Mouse (Mus musculus): ENCODE data around the gene Amh. TPM values are rescaled to one million over a fixed set of nuclear protein-coding genes. Genes with fewer than 3 reads are reported as not detected.

Amh gene
- polyA plus RNA-seq, 1 experiment from 2014 or later, result not detected

- no peak overlapping the region for H3K4me2 ChIP-seq (ENCODE audit: low read length)
- WGBS, result 49% methylated on average over 30 of the region's 30 CpGs
- no peak for ATAC-seq (replicated peaks; ENCODE audit: low FRiP score, low TSS enrichment, low read depth)
These were observed 30.6 kb downstream of the Amh start for GRCm38 (mm10) chr10:80835617-80836016.

DNA sequence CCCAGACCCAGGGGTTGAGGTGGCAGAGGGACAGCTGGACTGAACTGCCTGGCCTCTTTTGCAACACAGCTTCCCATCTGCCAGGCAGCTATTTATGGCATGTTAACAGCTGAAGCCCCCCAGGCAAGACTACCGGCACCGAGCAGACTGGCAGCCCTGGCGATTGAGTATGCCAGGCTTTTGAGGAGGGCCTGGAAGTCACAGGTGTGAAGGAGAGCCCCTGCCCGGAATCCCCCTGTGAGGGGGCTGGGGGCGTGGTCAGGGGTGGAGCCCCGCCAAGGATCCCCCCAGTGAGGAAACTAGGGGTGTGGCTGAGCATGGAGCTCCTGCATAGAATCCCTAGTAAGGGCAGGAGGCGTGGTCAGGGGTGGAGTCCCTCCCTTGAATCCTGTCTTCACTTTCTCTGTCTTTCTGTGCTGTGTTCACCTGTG lies 31.9 kb downstream of the Amh start:
- H3K4me2 ChIP-seq (ENCODE audit: low read length), result no peak overlapping the region
- ATAC-seq (replicated peaks; ENCODE audit: low FRiP score, low TSS enrichment, low read depth) (no peak), DNase-seq (ENCODE audit: low spot score) (no peak)
- no peaks in the 10 kb centered on the region for H3K36me3 ChIP-seq (ENCODE audit: control insufficient read depth, insufficient read depth, low read length)
- 45% methylated on average over 7 of the region's 7 CpGs for WGBS
- H3K27ac ChIP-seq (ENCODE audit: low read depth), result no peak overlapping the region
- H3K9me3 ChIP-seq (ENCODE audit: control insufficient read depth, low read length), result no peaks in the 10 kb centered on the region
- no peak overlapping the region for H3K9ac ChIP-seq (ENCODE audit: low read length)
- no peak overlapping the region for H3K4me3 ChIP-seq (ENCODE audit: low read depth, low read length)
- peaks cover 47% of the 10 kb centered on the region for H3K27me3 ChIP-seq (replicated peaks; ENCODE audit: control insufficient read depth, insufficient read depth, low read length)
- no peaks in the 10 kb centered on the region for H3K4me1 ChIP-seq (replicated peaks; ENCODE audit: control insufficient read depth, insufficient read depth, low read length)

More at GRCm38 (mm10) chr10:80835617-80836016, 30.6 kb downstream of the Amh start:
- Histone ChIP-seq H3K27ac (ENCODE audit: low read depth) (no peak overlapping the region), H3K9ac (ENCODE audit: low read length) (no peak overlapping the region), H3K4me3 (ENCODE audit: low read depth, low read length) (no peak overlapping the region), H3K36me3 (ENCODE audit: control insufficient read depth, insufficient read depth, low read length) (no peaks in the 10 kb centered on the region), H3K4me1 (replicated peaks; ENCODE audit: control insufficient read depth, insufficient read depth, low read length) (peaks cover 8% of the 10 kb centered on the region; the same call in 1 of the 2 replicates), H3K27me3 (replicated peaks; ENCODE audit: control insufficient read depth, insufficient read depth, low read length) (peaks cover 43% of the 10 kb centered on the region), H3K9me3 (ENCODE audit: control insufficient read depth, low read length) (no peaks in the 10 kb centered on the region)
- DNase-seq (ENCODE audit: low spot score), result no peak

DNA sequence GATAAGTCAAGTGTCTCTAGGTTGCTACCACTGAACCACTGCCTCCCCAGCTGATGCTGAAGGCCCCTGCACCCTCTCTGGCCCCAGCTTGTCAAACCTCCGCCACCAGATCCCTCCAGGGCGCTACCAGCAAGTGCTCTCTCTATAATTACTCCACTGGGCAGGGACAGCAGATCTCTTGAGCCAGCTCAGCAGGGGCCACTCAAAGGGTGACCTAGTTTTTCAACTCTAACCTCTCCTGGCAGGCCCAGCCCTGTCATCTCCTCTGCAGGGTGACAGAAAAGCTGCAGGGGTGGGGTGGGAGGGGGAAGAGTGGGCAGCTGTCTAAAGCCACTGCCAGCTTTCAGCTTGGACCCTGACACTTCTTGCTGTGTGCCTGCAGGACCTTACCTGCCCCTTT lies 32.8 kb downstream of the Amh start:
- no peak overlapping the region for H3K4me2 ChIP-seq (ENCODE audit: low read length)
- no peak overlapping the region for H3K9ac ChIP-seq (ENCODE audit: low read length)
- H3K27ac ChIP-seq (ENCODE audit: low read depth), result no peak overlapping the region
- DNase-seq (ENCODE audit: low spot score) (no peak), ATAC-seq (replicated peaks; ENCODE audit: low FRiP score, low TSS enrichment, low read depth) (no peak)
- no peak overlapping the region for H3K4me3 ChIP-seq (ENCODE audit: low read depth, low read length)
- no peaks in the 10 kb centered on the region for H3K9me3 ChIP-seq (ENCODE audit: control insufficient read depth, low read length)
- 18% methylated on average over 2 of the region's 2 CpGs for WGBS
- no peaks in the 10 kb centered on the region for H3K4me1 ChIP-seq (replicated peaks; ENCODE audit: control insufficient read depth, insufficient read depth, low read length)
- H3K27me3 ChIP-seq (replicated peaks; ENCODE audit: control insufficient read depth, insufficient read depth, low read length), result peaks cover 56% of the 10 kb centered on the region
- H3K36me3 ChIP-seq (ENCODE audit: control insufficient read depth, insufficient read depth, low read length), result no peaks in the 10 kb centered on the region

DNA sequence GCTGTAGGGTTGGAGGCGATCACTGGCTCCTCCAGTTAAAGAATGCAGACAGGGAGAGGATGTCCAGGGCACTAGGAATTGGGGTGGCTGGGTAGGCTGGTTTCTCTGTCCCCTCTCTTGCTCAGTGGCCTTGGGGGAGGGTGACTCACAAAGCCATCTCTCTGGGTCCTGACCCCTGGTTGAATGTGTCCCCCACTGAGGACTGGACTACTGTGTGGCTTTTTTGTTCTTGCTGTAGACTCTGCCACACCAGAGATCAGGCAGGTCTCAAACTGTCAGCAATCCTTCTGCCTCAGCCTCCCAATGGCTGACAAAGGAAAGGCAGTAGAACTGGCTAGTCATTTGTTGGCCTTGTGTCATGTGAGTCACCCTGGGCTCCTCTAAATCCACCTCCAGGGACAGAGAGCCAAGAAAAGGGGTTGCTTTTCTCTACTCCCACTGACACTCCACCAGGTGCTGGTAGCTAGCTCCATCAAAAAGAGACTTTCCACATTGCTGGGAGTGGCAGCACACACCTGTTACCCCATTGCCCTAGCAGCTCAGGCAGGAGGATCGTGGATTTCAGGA lies 33.4 kb downstream of the Amh start:
- Histone ChIP-seq H3K36me3 (ENCODE audit: control insufficient read depth, insufficient read depth, low read length) (no peaks in the 10 kb centered on the region), H3K4me3 (ENCODE audit: low read depth, low read length) (no peak overlapping the region), H3K4me2 (ENCODE audit: low read length) (no peak overlapping the region), H3K4me1 (replicated peaks; ENCODE audit: control insufficient read depth, insufficient read depth, low read length) (no peaks in the 10 kb centered on the region), H3K27me3 (replicated peaks; ENCODE audit: control insufficient read depth, insufficient read depth, low read length) (peaks cover 57% of the 10 kb centered on the region), H3K9ac (ENCODE audit: low read length) (no peak overlapping the region), H3K9me3 (ENCODE audit: control insufficient read depth, low read length) (no peaks in the 10 kb centered on the region), H3K27ac (ENCODE audit: low read depth) (no peak overlapping the region)
- DNase-seq (ENCODE audit: low spot score), result no peak
- 64% methylated on average over 2 of the region's 2 CpGs for WGBS
- ATAC-seq (replicated peaks; ENCODE audit: low FRiP score, low TSS enrichment, low read depth), result no peak

- H3K4me1 ChIP-seq (replicated peaks; ENCODE audit: control insufficient read depth, insufficient read depth, low read length), result 0 out of 2 replicates have a peak, but pooled peaks cover 4% of the 10 kb centered on the region
- H3K36me3 ChIP-seq (ENCODE audit: control insufficient read depth, insufficient read depth, low read length), result no peaks in the 10 kb centered on the region
- no peak overlapping the region for H3K27ac ChIP-seq (ENCODE audit: low read depth)
- H3K4me3 ChIP-seq (ENCODE audit: low read depth, low read length), result no peak overlapping the region
- H3K9ac ChIP-seq (ENCODE audit: low read length), result no peak overlapping the region
- 55% methylated on average over 6 of the region's 6 CpGs for WGBS
- ATAC-seq (replicated peaks; ENCODE audit: low FRiP score, low TSS enrichment, low read depth) (no peak), DNase-seq (ENCODE audit: low spot score) (no peak)
- H3K9me3 ChIP-seq (ENCODE audit: control insufficient read depth, low read length), result no peaks in the 10 kb centered on the region
- no peak overlapping the region for H3K4me2 ChIP-seq (ENCODE audit: low read length)
- peaks cover 57% of the 10 kb centered on the region for H3K27me3 ChIP-seq (replicated peaks; ENCODE audit: control insufficient read depth, insufficient read depth, low read length)
These were observed 34.8 kb downstream of the Amh start for GRCm38 (mm10) chr10:80839848-80840247.

DNA sequence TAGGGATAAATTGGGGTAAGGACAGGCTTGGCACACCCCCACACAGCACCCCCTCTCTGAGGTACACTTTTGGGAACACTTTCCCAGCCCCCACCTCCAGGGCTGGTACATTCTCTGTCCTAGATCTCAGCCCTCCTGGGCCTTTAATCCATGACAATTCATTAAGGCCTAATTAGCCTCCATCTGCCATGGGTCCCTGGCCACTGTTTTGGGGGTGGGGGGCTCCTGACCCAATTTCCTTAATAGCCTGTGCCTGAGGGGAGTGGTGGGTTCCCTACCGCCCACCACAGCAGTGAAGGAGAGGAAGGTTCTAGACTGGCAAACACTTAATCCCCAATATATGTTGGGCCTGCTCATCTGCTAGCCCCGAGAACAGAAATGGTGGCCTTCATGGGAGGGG lies 36.6 kb downstream of the Amh start:
- H3K4me3 ChIP-seq (ENCODE audit: low read depth, low read length), result no peak overlapping the region
- H3K9me3 ChIP-seq (ENCODE audit: control insufficient read depth, low read length), result no peaks in the 10 kb centered on the region
- H3K4me1 ChIP-seq (replicated peaks; ENCODE audit: control insufficient read depth, insufficient read depth, low read length), result 0 out of 2 replicates have a peak, but pooled peaks cover 4% of the 10 kb centered on the region
- peaks cover 50% of the 10 kb centered on the region for H3K27me3 ChIP-seq (replicated peaks; ENCODE audit: control insufficient read depth, insufficient read depth, low read length)
- no peak for DNase-seq (ENCODE audit: low spot score)
- 89% methylated on average over 2 of the region's 2 CpGs for WGBS
- H3K36me3 ChIP-seq (ENCODE audit: control insufficient read depth, insufficient read depth, low read length), result no peaks in the 10 kb centered on the region
- no peak overlapping the region for H3K4me2 ChIP-seq (ENCODE audit: low read length)
- ATAC-seq (replicated peaks; ENCODE audit: low FRiP score, low TSS enrichment, low read depth), result no peak
- H3K9ac ChIP-seq (ENCODE audit: low read length), result no peak overlapping the region
- H3K27ac ChIP-seq (ENCODE audit: low read depth), result no peak overlapping the region

DNA sequence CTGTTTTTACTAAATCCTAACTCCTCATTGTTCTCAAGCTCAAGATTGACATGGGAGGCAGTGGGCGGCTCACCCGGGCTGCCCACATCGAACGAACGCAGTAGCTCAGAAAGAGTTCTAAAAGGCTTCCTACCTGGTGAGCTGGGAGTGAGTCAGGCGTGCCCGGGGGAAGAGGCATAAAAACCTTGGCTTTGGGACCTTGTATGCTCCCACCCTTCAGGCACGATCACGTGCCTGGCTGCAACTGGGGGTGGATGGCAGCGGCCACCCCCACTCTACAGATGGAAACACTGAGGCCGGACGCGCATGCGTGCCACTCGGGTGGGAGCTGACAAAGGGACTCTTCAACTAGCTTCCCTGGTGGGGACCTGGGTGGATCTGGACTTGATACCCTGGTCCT lies 37.3 kb downstream of the Amh start:
- no peak for ATAC-seq (replicated peaks; ENCODE audit: low FRiP score, low TSS enrichment, low read depth)
- peaks cover 44% of the 10 kb centered on the region for H3K27me3 ChIP-seq (replicated peaks; ENCODE audit: control insufficient read depth, insufficient read depth, low read length)
- WGBS, result 83% methylated on average over 15 of the region's 15 CpGs
- no peak overlapping the region for H3K27ac ChIP-seq (ENCODE audit: low read depth)
- H3K36me3 ChIP-seq (ENCODE audit: control insufficient read depth, insufficient read depth, low read length), result no peaks in the 10 kb centered on the region
- H3K4me1 ChIP-seq (replicated peaks; ENCODE audit: control insufficient read depth, insufficient read depth, low read length), result 0 out of 2 replicates have a peak, but pooled peaks cover 4% of the 10 kb centered on the region
- H3K4me2 ChIP-seq (ENCODE audit: low read length), result no peak overlapping the region
- no peak overlapping the region for H3K4me3 ChIP-seq (ENCODE audit: low read depth, low read length)
- no peak for DNase-seq (ENCODE audit: low spot score)
- no peaks in the 10 kb centered on the region for H3K9me3 ChIP-seq (ENCODE audit: control insufficient read depth, low read length)
- no peak overlapping the region for H3K9ac ChIP-seq (ENCODE audit: low read length)

- WGBS, result 12% methylated on average over 32 of the region's 32 CpGs
- Histone ChIP-seq H3K9ac (ENCODE audit: low read length) (peak overlapping the region; percentile 22; the same call in 1 of the 2 replicates), H3K36me3 (ENCODE audit: control insufficient read depth, insufficient read depth, low read length) (no peaks in the 10 kb centered on the region), H3K27me3 (replicated peaks; ENCODE audit: control insufficient read depth, insufficient read depth, low read length) (peaks cover 44% of the 10 kb centered on the region), H3K4me2 (ENCODE audit: low read length) (peak overlapping the region; percentile 69), H3K9me3 (ENCODE audit: control insufficient read depth, low read length) (no peaks in the 10 kb centered on the region), H3K4me1 (replicated peaks; ENCODE audit: control insufficient read depth, insufficient read depth, low read length) (0 out of 2 replicates have a peak, but pooled peaks cover 4% of the 10 kb centered on the region), H3K4me3 (ENCODE audit: low read depth, low read length) (peak overlapping the region; percentile 35), H3K27ac (ENCODE audit: low read depth) (no peak overlapping the region)
- ATAC-seq (replicated peaks; ENCODE audit: low FRiP score, low TSS enrichment, low read depth), result no peak
- no peak for DNase-seq (ENCODE audit: low spot score)
These were observed 38.3 kb downstream of the Amh start for GRCm38 (mm10) chr10:80843087-80843930.

Measured in intestine, embryonic 14.5 days (tissue).